Mouse (Mus musculus) fat pad, adult 2 months (tissue): Measurements from ENCODE around the gene Zmiz1.
A peak's percentile ranks its signal among the peaks of the same experiment; 100 is the strongest.

Experiments
- DNase-seq: peaks from one replicate; pipeline ENCODE4 v3.0.0-alpha.2; 2011; ENCODE audit warnings: low read depth, low spot score; ENCODE audit errors: extremely low read depth

Gene Zmiz1

DNA sequence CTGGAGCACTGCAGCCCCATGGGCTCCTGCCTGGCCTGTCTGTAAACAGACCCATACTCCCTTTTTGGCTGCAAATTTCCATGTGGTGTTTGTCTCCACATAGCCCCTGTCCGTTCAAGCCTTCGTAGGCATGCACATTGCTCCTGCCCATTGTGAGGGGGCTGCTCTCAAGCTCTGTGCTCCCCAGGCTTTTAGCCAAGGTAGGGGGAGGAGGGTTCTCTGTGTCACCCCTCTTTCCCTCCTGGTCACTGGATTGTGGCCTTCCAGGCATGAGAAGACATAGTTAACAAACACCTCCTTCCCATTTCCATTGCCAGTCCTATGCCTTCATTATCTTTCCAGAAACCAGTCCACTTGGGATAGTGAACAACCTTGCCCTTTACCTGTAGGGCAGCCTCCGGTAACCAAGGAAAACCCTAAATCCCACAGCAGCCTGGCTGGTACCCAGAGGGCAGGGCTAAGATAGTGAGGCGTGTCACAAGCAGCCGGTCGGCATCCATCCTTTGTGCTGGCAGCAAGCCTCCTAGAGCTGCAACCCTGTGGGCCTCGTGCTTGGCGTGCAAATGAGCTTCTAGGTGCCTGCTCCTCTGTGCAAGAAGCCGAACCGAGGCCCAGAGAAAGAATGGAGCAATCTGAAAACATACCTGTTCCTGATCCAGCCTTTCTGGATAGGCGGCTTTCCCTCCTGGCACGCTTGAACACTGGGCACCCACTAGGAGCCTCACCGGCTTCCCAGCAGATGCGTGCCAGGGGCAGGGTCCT is 174.7 kb downstream of the Zmiz1 start:
- peak; percentile 92 for DNase-seq

DNA sequence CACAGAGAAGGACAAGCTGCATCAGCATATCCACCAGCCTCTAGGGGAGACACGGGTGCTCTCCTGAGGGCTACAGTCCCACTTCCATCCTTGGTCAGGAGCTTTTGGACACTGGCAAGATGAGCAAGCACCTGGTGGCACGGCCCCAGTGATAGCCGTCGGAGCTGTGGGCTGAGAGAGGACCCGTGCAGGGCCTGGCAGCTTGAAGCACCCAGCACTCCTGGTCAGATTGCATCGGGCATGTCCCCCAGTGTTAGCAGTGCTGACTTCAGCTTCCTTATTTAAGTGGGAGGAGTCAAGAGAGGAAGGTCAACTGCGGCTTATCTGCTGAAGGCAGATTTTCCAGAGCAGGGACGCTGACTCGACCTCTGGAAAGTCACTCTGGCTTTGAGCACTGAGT is 175.3 kb downstream of the Zmiz1 start:
- no peak for DNase-seq

GRCm38 (mm10) chr14:25635746-25636145 is 176.8 kb downstream of the Zmiz1 start:
- DNase-seq = no peak

DNA sequence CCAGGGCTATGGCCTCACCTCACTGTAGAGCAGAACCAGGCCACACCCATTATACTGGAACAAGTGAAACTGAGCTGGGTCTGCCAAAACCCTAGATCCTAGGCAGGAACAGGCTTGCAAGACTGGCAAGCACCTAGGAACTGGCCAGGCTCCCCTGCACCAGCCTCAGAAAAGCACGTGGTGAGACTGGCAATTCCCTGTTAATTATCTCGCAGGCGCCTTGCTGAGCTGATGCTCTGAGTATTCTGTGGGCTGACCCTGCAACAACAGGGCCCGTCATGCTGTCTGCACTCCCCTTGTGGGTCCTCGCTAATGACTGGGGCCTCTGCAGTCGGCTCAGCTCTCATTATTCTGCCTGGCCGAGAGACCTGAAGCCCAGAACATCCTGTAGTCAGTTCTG is 177.3 kb downstream of the Zmiz1 start:
- peak; percentile 92 for DNase-seq

GRCm38 (mm10) chr14:25639120-25639758 is 180.3 kb downstream of the Zmiz1 start:
- DNase-seq = peak; percentile 91

- peak; percentile 58 for DNase-seq
Measured at GRCm38 (mm10) chr14:25639979-25640378, 181.0 kb downstream of the Zmiz1 start.

- DNase-seq = peak; percentile 64
Measured at GRCm38 (mm10) chr14:25640421-25641056, 181.6 kb downstream of the Zmiz1 start.

DNA sequence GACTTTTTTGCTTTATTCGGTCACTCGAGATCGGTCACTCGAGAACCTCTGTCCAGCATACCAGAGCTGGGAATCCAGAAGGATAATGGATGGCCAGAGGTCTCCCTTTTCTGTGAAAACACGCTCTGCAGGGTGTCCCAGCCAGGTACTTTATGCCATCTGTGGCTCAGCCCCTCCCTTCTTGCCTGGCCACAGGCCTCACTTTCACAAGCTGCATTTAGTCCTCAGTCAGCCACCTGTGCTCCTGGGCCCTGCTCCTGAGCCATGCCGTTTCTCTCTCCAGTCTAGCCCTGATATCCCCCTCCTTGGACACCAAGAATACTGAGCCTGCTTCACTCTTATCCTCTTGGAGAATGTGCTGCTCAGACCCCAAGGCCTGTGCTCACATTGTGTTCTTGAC is 182.1 kb downstream of the Zmiz1 start:
- no peak for DNase-seq

DNA sequence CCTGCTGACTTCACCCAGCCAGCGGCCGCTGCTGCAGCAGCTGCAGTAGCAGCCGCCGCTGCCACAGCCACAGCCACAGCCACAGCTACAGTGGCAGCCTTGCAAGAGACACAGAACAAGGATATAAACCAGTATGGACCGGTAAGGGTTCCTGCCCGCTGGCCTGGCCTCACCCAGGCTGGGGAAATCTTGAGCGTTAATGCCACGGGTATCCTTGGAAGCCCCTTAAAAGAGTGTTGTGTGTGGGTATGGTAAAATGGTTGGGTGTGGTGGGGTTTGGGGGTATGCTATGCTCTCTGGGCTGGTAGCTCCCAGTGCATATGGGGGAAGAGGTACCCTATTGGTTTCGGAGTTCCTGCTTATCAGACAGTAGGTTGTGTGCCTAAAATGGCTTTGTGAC is 186.7 kb downstream of the Zmiz1 start:
- DNase-seq = no peak

DNA sequence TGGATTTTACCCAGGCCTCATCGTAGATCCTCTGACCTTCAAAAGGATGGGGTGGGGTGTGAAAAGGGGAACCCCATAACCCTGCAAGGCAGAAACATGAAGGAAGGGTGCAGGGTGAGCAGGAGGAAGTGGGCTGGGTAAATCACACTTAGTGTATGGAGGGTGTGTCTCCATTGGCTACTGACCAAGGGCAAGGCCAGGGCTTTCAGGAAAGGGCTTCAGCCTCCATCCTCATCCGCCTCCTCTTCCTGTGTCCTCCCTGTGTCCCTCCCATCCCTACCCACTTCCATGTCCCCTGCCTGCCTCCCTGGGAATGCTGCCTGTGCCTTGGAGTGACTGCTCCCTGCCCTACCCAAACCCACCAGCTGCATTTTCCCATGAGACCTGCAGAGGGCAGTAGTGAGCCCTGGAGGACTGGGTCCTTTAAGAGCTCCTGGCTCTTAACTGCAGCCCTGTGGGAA is 187.2 kb downstream of the Zmiz1 start:
- DNase-seq = no peak

DNA sequence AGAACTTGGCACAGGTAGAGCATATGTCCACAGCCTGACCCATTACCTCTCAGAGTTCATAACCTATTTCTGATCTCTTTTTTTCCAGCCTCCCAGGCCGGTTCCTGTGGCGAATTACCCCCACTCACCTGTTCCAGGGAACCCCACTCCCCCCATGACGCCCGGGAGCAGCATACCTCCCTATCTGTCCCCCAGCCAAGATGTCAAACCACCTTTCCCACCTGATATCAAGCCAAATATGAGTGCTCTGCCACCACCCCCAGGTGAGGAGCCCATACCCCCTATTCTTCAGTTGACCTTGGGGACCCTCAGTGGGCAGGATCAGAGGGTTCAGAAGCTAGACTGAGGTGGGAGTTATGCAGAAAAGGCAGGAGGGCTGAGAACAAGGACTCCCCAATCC is 192.1 kb downstream of the Zmiz1 start:
- no peak for DNase-seq

DNA sequence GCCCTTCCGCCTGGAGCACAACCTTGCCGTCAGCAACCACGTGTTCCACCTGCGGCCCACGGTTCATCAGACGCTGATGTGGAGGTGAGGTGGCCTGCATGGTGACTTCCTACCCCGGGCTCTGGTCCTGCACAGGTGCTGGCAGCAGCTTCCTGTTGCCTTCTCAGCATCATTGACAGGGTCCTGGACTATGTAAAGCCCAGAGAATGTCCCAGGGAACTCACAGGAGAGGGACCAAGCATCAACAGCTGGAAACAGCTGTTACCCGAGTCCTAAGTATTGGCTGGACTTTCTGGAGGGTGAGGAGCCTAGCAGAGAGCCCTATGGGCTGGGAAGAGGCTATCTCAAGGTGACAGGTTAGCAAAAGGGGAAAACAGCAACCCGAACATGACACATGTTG is 192.9 kb downstream of the Zmiz1 start:
- DNase-seq = no peak

DNA sequence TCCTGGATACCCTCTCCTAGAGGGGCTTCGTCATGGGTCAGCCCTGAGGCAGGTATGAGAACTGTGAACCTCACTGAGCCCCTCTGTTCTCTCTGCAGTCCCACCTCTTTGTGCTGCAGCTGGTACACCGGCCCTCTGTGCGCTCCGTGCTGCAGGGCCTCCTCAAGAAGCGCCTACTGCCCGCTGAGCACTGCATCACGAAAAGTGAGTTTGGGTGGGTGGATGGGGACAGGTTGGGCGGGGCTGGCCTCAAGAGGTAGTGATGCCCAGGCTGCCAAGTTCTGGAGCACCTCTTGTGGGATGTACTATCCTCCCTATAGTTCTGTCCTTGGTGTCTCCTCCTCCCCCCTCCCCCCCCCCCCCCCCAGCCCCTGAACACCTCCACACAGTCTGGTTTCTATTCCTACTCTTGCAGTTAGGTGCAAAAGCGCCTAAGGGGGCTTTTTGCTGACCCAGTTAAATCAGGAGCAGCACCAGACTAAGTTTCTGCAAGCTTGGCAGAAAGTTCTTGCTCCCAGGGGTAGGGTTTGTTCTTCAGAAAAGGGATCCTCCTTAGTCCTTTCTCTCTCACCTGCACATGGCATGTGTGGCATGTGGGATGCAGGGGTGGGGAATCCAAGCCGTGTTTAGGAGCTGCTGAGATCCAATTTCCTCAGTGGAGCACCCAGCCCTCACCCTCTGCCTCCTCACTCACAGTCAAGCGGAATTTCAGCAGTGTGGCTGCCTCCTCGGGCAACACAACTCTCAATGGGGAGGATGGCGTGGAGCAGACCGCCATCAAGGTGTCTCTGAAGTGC is 195.6 kb downstream of the Zmiz1 start:
- no peak for DNase-seq

DNA sequence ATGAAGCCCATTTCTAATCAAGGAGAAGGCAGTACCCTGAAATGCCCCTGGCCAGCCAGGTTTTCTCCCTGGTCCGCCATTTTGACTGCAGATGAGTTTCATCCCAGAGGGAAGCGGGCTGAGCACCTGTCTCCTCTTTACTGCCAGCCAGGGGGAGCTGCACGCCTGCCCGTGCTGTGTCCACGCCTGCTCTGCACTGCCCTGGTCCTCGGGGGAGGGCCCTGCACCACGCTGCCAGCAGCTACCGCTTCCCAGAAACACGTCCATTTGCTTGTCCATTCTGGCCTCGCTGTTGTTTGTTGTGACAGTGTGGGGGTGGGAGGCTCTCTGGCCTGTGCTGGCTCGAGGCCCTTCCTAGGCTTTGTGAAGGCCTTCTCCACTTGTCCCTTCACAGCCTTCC is 201.7 kb downstream of the Zmiz1 start:
- no peak for DNase-seq

- DNase-seq = no peak
Measured at GRCm38 (mm10) chr14:25661185-25661920, 202.4 kb downstream of the Zmiz1 start.

DNA sequence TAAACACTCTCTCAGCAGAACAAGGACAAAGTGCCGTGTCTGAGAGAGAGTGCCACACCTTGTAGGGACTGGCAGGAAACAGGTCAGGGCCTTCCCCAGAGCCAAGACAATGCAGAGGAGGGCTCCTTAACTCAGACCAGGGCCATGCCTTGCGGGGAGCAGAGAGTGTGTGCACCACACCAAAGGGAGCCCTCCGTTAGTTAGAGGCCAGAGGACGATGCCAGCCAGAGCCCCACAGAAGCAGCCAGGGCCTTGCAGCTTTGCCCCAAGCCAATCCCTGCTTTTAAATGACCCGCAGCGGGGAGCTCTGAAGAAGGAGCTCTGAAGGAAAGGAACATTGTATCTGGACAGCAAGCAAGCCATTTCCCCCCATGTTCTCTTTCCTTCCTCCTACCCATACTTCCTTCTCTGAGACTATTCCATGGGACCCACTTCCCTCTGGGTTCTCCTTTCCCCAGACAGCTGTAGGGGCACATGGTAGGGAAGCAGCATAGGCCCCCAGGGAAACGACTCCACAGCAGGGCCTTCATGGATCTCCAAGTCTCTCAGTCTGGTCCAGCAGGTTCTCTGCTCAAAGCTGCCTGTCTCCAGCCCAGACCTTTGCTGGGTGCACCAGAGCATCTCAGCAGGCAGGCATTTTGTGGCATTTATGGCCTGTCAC is 204.8 kb downstream of the Zmiz1 start:
- DNase-seq = no peak

DNA sequence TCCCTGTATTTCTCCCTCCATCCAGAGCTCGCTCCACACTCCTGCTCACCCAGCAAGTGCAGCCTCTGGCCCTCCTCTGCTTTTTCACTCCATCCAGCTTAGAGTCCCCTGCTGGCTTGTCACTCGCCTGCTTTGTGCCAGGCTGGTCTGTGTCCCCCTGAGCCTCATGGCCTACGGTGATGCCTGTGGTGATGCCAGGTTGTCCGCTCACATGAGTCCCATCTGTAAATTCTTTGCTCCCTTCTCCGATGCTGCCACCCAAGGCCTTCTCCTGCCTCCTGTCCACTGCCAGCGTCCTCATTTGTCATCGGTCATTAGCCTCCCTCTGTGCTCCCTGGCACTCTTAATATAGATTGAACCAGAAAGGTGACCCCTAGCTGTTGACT is 205.3 kb downstream of the Zmiz1 start:
- no peak for DNase-seq

GRCm38 (mm10) chr14:25665314-25665970 is 206.5 kb downstream of the Zmiz1 start:
- no peak for DNase-seq

- DNase-seq = no peak
Measured at GRCm38 (mm10) chr14:25666668-25667376, 207.8 kb downstream of the Zmiz1 start.
